Mouse (Mus musculus) bone marrow, adult 2 months (tissue): Measurements from ENCODE around the gene Dlg1. TPM values are rescaled to one million over a fixed set of nuclear protein-coding genes. Genes with fewer than 3 reads are reported as not detected.
A peak's percentile ranks its signal among the peaks of the same experiment; 100 is the strongest.

Experiments
- H3K27ac ChIP-seq: fragments of 200-500 bp; 2 replicates; pipeline ENCODE4 v1.5.1; 2012; ENCODE audit warnings: low read depth, mild to moderate bottlenecking, control low read depth, inconsistent platforms, low read length; ENCODE audit not compliant: control insufficient read depth, poor library complexity, insufficient read depth
- H3K4me1 ChIP-seq: fragments of 200-500 bp; 2 replicates; pipeline ENCODE4 v1.6.1; 2011; ENCODE audit warnings: low read length; ENCODE audit not compliant: control insufficient read depth, insufficient read depth
- H3K4me3 ChIP-seq: fragments of 200-500 bp; replicated peaks from 2 replicates; pipeline ENCODE3; 2011; ENCODE audit warnings: mild to moderate bottlenecking, low read depth, low read length, control low read depth; ENCODE audit not compliant: control insufficient read depth
- CTCF ChIP-seq: fragments of 200-500 bp; IDR thresholded peaks from 2 replicates; pipeline ENCODE4 v1.5.1; 2011; ENCODE audit warnings: low read length, control low read depth; ENCODE audit not compliant: control insufficient read depth, insufficient read depth
- POLR2A ChIP-seq: fragments of 200-500 bp; IDR thresholded peaks from 2 replicates; pipeline ENCODE4 v1.6.1; 2011; ENCODE audit warnings: low read depth, mild to moderate bottlenecking, control low read depth, low read length, borderline replicate concordance; ENCODE audit not compliant: control insufficient read depth
- WGBS: fragments of 180-500 bp; shearing (Covaris S2); methylation state at CpG from one replicate; pipeline ENCODE4 v1.1.7; 2018; 5-methylcytosine and 5-hydroxymethylcytosine counted together
- polyA plus RNA-seq: library from polyadenylated mRNA; stranded (reverse); fragments of >200 nt; gene quantifications from 2 replicates; pipeline ENCODE4 v1.2.4, GENCODE M21; 2011; ENCODE audit warnings: low replicate concordance; ENCODE audit not compliant: missing spikeins, insufficient read depth, insufficient read length

Dlg1 gene
- polyA plus RNA-seq, 1 experiment = 20.2 TPM

DNA sequence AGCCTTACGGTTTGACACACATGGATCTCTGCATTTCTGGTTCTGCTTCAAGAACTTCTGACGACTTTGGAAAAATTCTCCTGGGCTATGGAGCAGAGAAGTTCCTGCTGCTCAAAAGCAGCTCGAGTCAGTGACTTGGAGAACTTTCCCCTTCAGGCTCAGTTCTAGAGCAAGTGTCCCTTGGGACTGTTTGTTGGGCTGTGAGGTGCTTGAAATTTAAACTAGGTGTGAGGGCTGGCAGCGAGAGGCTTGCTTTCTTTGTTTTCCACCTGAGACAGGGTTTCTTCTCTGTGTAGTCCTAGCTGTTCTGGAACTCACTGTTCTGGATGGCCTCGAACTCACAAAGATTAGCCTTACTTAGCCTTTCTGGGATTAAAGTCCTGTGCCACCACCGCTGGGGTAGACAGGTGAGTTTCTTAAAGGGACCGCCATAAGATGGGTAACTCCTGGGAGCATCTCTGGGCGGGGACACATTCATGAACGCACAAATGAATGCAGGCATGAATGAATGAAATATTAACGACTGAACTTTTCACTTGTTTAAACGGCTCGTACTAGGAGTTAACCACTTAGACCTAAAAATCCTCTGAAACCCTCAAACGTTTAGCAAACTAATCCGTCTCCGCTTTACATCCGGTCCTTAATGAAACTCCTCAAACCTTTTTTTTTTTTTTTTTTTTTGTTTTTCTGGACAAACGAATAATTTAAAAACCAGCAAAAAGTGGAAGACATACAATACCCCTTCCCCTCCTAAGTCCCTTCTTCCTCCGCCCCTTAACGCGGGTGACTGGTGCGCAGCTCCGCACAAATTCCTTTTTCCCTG, 476 bp upstream of the Dlg1 start:
- 17% methylated on average over 22 of the region's 22 CpGs for WGBS
- Histone ChIP-seq H3K27ac (no peak overlapping the region; the same call in 1 of the 2 replicates), H3K4me3 (peak overlapping the region; percentile 78), H3K4me1 (no peaks in the 10 kb centered on the region)
- TF ChIP-seq POLR2A (no peak), CTCF (no peak)

DNA sequence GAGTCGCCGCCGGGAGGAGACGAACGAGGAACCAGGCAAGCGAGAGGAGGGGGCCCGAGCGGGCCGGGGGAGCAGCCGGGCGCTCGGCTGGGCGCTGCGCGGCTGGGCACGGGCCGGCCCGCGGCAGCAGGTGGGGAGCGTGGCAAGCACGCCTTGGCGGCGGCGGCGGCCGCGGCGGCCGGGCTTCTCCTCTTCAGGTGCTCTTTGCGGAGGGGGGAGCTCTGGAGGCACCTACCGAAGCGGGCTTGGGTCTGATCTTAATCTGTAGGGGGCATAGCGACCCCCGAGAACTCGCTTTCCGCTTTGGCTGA, 999 bp downstream of the Dlg1 start:
- TF ChIP-seq POLR2A (no peak), CTCF (no peak)
- Histone ChIP-seq H3K4me3 (peak overlapping the region; percentile 78), H3K27ac (peak overlapping the region; percentile 95; the same call in 1 of the 2 replicates), H3K4me1 (no peaks in the 10 kb centered on the region)
- WGBS = under 1% methylated on average over 36 of the region's 36 CpGs

DNA sequence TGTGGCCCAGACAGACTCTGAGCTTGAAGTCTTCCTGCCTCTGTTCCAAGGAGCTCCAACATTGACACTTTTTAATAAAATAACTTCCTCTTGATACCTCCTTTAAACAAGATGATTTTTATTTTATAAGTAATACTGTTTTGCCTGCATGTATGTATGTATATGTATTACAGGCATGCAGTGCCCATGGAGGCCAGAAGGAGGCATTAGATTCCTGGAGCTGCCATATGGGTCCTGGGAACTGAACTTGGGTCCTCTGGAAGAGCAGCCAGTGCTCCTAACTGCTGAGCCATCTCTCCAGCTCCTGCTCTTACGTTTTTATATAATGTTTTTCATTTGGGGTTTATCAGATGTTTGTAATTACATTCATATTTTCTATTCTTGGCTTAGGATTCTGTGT, 9.0 kb downstream of the Dlg1 start:
- H3K4me3 ChIP-seq = no peak overlapping the region
- no peaks in the 10 kb centered on the region for H3K4me1 ChIP-seq
- H3K27ac ChIP-seq = no peak overlapping the region
- TF ChIP-seq POLR2A (no peak), CTCF (no peak)
- 85% methylated on average over 1 of the region's 1 CpGs for WGBS

DNA sequence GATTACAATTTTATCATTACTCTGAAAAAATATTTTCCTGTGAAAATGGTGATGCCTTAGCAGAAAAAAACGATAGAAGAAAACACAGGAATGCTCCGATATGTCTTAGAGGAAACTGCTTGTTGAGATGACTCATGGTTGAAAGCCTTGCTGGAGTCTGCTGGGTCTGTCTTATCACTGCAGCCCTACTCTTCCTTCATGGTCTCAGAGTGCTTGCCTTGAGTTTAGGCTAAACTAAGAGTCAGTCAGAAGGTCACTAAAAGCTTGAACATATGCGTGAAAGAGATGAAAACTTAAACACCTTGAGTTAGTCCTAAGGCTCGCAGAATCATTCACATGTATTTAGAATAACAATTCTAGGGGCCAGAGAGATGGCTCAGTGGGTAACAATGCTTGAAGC, 14.2 kb downstream of the Dlg1 start:
- no peak for TF ChIP-seq POLR2A
- no peak for TF ChIP-seq CTCF
- H3K4me1 ChIP-seq = no peaks in the 10 kb centered on the region
- no peak overlapping the region for H3K4me3 ChIP-seq
- 76% methylated on average over 4 of the region's 4 CpGs for WGBS
- H3K27ac ChIP-seq = no peak overlapping the region

DNA sequence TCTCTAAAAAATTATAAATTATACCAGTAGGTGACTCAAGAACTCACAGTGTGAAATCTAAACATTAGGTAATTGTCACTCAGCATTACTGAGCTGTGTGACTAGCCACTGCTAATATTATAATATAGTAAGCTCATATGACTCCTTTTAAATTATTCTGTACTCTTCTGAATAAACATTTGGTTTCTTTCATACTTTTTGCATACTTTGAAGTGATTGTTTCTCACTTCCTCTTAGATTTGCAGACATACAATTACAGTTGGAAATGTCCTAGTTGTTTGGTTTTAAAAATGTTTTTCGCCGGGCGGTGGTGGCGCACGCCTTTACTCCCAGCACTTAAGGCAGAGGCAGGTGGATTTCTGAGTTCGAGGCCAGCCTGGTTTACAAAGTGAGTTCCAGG, 19.0 kb downstream of the Dlg1 start:
- WGBS = 91% methylated on average over 6 of the region's 6 CpGs
- no peak for TF ChIP-seq POLR2A
- TF ChIP-seq CTCF = no peak

DNA sequence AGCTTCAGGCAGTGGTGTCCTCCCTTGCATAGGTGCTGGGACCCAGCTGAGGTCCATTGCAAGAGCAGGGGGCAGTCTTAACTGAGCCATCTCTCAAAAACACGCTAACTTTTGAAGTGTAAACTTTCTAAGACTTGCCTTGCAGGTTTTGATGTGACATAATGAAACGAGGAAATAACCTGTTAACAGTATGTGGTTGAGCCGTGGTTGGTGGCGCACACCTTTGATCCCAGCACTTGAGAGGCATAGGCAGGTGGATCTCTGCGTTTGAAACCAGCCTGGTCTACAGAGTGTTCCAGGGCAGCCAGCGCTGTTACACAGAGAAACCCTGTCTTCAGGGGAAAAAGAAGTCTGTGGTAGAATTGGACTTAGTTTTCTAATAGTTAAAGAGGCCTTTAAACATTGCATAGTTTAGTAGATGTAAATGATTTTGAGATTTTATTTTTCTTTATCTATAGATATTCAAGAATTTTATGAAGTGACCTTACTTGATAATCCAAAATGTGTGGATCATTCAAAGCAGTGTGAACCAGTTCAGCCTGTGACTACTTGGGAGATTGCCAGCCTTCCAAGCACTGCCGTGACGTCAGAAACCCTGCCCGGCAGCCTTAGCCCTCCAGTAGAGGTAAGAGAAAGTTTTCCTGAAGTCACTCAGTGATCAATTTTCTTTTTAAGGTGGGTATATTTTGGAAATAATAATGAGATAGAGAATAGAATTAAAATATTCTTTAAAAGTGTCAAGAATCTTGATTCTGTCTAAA, 20.6 kb downstream of the Dlg1 start:
- no peaks in the 10 kb centered on the region for H3K4me1 ChIP-seq
- H3K27ac ChIP-seq = no peak overlapping the region
- no peak overlapping the region for H3K4me3 ChIP-seq
- WGBS = 81% methylated on average over 9 of the region's 9 CpGs
- TF ChIP-seq CTCF (no peak), POLR2A (no peak)

More for the DNA sequence above, 19.0 kb downstream of the Dlg1 start:
- H3K4me1 ChIP-seq = no peaks in the 10 kb centered on the region
- no peak overlapping the region for H3K4me3 ChIP-seq
- no peak overlapping the region for H3K27ac ChIP-seq

DNA sequence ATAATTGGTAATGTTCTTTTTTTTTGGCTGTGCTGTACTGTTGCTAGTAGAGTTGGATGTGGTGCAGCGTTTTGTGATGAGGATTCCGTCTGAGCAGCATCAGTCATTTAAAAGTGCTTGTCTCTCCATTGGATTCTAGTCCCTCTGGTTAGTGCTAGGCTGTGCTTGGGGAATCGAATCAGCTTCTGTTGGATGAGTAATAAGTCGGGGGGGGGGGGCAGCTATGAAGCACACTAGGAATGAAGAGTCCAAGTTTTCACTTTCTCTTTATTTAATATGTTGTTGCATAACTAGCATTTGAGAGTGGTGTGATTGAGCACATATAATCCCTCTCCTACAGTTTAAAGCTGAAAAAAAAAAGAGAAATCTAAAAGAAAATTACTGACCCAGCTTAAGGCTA, 21.5 kb downstream of the Dlg1 start:
- Histone ChIP-seq H3K27ac (no peak overlapping the region), H3K4me3 (no peak overlapping the region), H3K4me1 (no peaks in the 10 kb centered on the region)
- no peak for TF ChIP-seq POLR2A
- TF ChIP-seq CTCF = no peak
- 84% methylated on average over 4 of the region's 4 CpGs for WGBS

DNA sequence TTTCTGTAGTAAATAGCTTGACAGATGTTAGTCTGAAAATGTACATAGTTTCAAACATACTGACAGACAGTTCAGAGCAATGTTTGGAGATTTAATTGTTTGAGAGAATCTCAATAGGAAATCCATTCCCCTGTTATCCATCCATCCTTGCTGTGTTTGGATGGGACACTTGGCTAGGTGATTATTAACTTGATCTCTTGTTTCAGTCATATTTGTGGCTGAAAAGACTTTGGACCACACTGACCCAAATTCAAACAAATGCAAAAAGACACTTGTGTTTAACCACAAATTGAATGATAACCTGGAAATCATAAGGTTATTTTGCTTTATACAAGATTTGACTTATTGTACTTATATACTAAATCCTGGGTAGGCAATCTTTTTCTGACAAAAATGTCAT, 24.5 kb downstream of the Dlg1 start:
- H3K4me3 ChIP-seq = no peak overlapping the region
- H3K4me1 ChIP-seq = no peaks in the 10 kb centered on the region; the same call in 1 of the 2 replicates
- no peak for TF ChIP-seq POLR2A
- no peak for TF ChIP-seq CTCF
- no peak overlapping the region for H3K27ac ChIP-seq
